Mouse (Mus musculus) adrenal gland, postnatal 14 days (tissue): Measurements from ENCODE around the gene Lrsam1. TPM values are rescaled to one million over a fixed set of nuclear protein-coding genes. Genes with fewer than 3 reads are reported as not detected.
"Not testable (repeated sequence)": the region's sequence is repeated elsewhere in the genome, so short reads cannot be mapped to it uniquely, and the experiment has no call there.

Experiments used
- DNase-seq: peaks from one replicate; pipeline ENCODE4 v3.0.0; 2021; ENCODE audit warnings: mixed read lengths
- long read RNA-seq, 2 experiments: library from polyadenylated mRNA; stranded (forward); transcript quantifications; one replicate each; pipeline ENCODE4 v2.0.0; 2021
- total RNA-seq: library from RNA; stranded (reverse); gene quantifications from 2 replicates; pipeline ENCODE4 v1.2.3, GENCODE M21; 2021

The Lrsam1 gene
- total RNA-seq = 14.1 and 17.2 TPM in 2 replicates
- long read RNA-seq, experiment 1, full-length matches to known transcripts = 1 of 11 reads
- long read RNA-seq, experiment 1, partial matches to known transcripts = 2 of 11 reads
- long read RNA-seq, experiment 1, other reads (novel, unspliced or antisense) = 8 of 11 reads
- long read RNA-seq, experiment 2, full-length matches to known transcripts = 4 of 8 reads
- long read RNA-seq, experiment 2, partial matches to known transcripts = 1 of 8 reads
- long read RNA-seq, experiment 2, other reads (novel, unspliced or antisense) = 3 of 8 reads

- peak; percentile 98 for DNase-seq
Observed at GRCm38 (mm10) chr2:32961192-32961995, at the start of gene Lrsam1, which contains the start of gene Rpl12. Lrsam1 (minus strand) TSS chr2:32961614. Rpl12 (plus strand) TSS chr2:32961559.

DNA sequence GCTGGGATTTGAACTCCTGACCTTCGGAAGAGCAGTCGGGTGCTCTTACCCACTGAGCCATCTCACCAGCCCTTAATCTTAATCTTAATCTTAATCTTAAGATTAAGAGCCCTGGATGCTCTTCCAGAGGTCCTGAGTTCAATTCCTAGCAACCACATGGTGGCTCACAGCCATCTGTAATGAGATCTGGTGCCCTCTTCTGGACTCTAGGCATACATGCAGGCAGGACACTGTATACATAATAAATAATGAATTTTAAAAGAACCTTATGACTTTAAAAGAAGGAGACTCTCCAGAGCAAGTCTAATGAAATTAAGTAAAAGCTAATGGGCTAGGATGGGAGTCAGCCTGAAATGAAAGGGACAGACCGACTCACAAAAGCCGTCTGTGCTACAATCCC is 47.6 kb upstream of the Lrsam1 start:
- not testable (repeated sequence) for DNase-seq

DNA sequence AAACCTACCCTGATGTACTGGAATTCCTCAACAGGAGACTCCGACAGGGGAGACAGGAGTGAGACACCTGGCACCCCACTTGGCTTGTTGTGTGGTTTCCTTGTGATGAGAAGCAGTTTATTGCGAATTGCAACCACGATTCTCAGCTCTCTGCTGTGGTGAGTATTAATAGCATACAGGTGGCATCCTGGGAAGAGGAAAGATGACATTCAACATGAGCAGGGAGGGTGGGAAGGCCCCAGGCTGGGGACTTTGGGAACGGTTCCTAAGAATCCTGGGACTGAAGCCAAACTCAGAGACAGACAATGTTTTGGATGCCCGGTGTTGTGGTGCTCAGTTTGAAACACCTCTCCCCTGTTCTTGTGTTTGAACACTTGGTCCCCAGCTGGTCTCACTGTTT is 43.6 kb upstream of the Lrsam1 start:
- no peak for DNase-seq

DNA sequence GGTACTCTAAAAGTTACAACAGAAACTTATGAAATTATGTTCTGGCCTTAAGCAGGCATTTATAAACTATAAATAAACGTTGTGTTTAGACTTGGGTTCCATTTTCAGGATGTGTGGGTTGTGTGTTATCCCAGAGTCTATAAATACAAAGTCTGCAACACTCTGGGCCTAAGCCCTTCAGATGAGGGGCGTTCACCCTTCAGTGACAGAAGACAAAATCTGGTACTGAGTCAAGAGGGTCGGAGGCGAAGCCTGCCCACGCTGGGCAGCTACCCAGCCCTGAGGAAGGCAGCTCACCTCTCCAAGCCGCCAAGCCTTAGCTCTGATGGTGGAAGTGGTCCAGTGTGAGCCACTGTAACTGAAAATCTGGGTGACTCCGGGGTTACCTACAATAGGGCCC is 40.7 kb upstream of the Lrsam1 start:
- no peak for DNase-seq

DNA sequence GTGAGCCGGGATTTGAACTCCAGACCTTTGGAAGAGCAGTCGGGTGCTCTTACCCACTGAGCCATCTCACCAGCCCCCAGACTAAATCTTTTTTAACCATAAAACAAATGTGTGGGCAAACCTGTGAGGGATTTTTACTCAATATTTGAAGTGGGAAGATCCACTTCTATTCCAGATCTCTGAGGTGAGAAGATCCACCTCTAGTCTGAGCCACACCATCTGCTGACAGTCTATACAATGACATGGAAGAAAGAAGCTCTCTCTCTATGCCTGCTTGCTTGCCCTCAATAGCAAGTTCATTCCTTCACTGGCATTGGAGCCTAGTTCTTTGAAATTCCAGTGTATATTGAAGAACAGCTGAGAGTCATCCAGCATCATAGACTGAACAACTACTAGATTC is 38.3 kb upstream of the Lrsam1 start:
- no peak for DNase-seq

- DNase-seq = no peak
Observed at GRCm38 (mm10) chr2:32997792-32998191, 36.4 kb upstream of the Lrsam1 start.

GRCm38 (mm10) chr2:32997081-32997480 is 35.7 kb upstream of the Lrsam1 start:
- DNase-seq = no peak

GRCm38 (mm10) chr2:32992130-32992529 is 30.7 kb upstream of the Lrsam1 start:
- DNase-seq = no peak

- peak; percentile 27 for DNase-seq
Observed at GRCm38 (mm10) chr2:32990167-32990832, 28.9 kb upstream of the Lrsam1 start.

GRCm38 (mm10) chr2:32989376-32989775 is 28.0 kb upstream of the Lrsam1 start:
- no peak for DNase-seq

DNA sequence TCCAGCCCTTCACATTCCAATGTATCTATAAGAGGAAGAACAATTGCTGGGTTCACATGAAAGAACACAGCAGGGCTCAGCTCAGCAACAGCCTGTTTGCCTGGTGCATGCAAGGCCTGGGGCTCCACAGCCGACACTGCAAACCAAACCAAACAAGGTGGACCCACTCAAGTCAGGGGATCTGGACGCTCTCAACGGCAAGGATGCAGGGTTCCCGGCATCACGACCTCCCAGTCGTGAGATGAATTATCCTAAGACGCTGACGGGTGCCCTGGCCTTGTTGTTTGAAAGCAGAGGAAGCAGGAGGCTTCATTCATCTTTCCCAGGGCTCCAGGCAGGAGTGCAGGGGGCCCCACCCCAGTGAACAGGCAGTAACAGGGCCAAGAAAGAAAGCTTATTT is 24.4 kb upstream of the Lrsam1 start:
- no peak for DNase-seq

GRCm38 (mm10) chr2:32983617-32984016 is 22.2 kb upstream of the Lrsam1 start:
- DNase-seq = no peak

DNA sequence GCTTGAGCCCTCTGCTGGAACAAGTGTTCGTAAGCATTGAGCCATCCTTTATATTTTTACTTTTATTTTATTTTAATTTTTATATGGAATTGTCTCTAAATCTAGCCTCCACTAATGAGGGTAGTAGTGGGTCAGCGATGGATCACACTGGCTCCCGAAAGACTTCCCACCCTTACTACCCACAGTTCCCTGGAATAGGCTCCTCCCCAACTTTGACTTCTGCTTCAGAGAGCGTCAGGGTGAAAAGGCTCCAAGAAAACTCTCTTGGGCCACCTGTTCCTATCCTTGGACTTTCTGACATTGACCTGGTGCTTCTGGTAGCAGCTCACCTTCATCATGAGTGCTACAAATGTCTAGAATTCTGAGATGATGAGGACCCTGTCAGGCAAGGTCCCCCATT is 21.3 kb upstream of the Lrsam1 start:
- no peak for DNase-seq

- DNase-seq = peak; percentile 97
Observed at GRCm38 (mm10) chr2:32981725-32982271, 20.4 kb upstream of the Lrsam1 start, which contains the start of gene Slc2a8. Slc2a8 (minus strand) TSS chr2:32982083.

- DNase-seq = peak; percentile 67
Observed at GRCm38 (mm10) chr2:32981281-32981680, 19.9 kb upstream of the Lrsam1 start.

GRCm38 (mm10) chr2:32979675-32980074 is 18.3 kb upstream of the Lrsam1 start:
- DNase-seq = no peak

GRCm38 (mm10) chr2:32978675-32979074 is 17.3 kb upstream of the Lrsam1 start:
- no peak for DNase-seq

DNA sequence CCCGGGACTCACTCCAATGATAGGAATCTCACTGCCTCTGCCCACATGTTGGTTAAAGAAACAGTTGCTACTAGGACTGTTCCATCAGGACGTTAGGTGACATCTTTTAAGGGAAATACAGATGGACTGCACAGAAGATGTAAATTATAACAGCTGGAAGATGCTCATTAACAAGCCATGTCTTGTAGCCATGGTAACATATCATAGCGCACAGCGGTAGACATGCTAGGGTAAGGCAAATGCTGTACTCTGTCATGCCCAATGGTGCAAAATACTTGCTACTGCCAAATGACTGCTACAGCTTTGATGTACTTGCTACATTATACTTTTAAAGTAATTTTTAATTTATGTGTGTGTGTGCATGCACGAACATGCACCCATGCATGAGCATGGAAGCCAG is 15.7 kb upstream of the Lrsam1 start:
- no peak for DNase-seq

GRCm38 (mm10) chr2:32974216-32974615 is 12.8 kb upstream of the Lrsam1 start:
- no peak for DNase-seq

DNA sequence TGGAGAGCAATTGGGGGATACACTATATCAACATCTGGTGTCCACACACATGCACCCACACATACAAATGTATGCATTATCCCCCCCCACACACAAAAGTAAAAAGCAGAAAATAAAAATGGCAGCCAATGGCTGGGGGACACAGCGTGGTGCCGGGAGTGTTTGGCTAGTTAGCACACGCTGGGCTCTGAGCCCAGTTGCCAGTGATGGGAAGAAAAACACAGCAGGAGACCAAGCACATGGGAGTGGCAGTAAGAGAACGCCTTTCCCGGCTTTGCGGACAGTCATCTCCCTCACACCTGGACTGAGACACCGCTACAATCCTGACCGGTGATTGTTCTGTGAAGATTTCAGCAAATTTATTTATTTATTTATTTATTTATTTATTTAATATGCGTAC is 9.8 kb upstream of the Lrsam1 start:
- no peak for DNase-seq

DNA sequence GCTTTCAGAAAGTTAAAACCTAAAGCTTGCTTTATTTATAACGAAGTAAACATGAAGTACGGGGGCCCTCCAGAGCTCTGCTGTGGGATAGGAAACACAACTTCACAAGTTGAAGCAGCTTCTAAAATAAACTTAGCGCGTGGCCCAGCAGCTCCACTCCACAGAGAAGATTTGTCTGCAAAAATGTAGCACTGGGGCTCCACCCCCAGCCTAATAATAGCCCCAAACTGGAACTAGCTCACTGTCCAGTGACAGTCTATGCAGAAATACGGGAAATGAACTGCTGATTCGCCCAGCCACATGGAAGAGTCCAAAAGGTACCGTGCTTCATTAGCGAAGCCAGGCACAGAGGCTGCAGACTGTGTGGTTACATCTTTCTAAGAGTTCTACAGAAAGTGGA is 7.9 kb upstream of the Lrsam1 start:
- DNase-seq = no peak

- no peak for DNase-seq
Observed at GRCm38 (mm10) chr2:32968024-32968614, 6.7 kb upstream of the Lrsam1 start.
